Mouse (Mus musculus) E14TG2a.4 (cell line): Measurements from ENCODE around the gene Nnat.
"Not testable (repeated sequence)": the region's sequence is repeated elsewhere in the genome, so short reads cannot be mapped to it uniquely, and the experiment has no call there.

Experiments used
- H3K27me3 ChIP-seq: 2 replicates; pipeline ENCODE4 v1.6.1; 2014; ENCODE audit warnings: low read length, control low read depth; ENCODE audit not compliant: insufficient read depth
- H3K36me3 ChIP-seq: 2 replicates; pipeline ENCODE4 v1.6.1; 2014; ENCODE audit warnings: low read length, control low read depth; ENCODE audit not compliant: insufficient read depth
- H3K4me1 ChIP-seq: replicated peaks from 2 replicates; pipeline ENCODE4 v1.6.1; 2014; ENCODE audit warnings: low read depth, low read length, control low read depth
- H3K4me3 ChIP-seq: replicated peaks from 2 replicates; pipeline ENCODE4 v1.5.1; 2014; ENCODE audit warnings: mild to moderate bottlenecking, low read length
- H3K9me3 ChIP-seq: 2 replicates; pipeline ENCODE4 v1.6.1; 2014; ENCODE audit warnings: low read length, control low read depth
- CTCF ChIP-seq: conservative IDR thresholded peaks from 2 replicates; pipeline ENCODE4 v1.5.1; 2014; ENCODE audit warnings: low read length
- NANOG ChIP-seq: IDR thresholded peaks from 2 replicates; pipeline ENCODE4 v1.6.1; 2014; ENCODE audit warnings: borderline replicate concordance, low read length, mixed read lengths
- POU5F1 ChIP-seq: IDR thresholded peaks from 2 replicates; pipeline ENCODE4 v1.6.1; 2014; ENCODE audit warnings: low read length, borderline replicate concordance

The Nnat gene

GRCm38 (mm10) chr2:157567235-157567961 lies 7.5 kb downstream of the Nnat start:
- H3K4me3 ChIP-seq: peak overlapping the region; percentile 100
- TF ChIP-seq NANOG (no peak), POU5F1 (no peak), CTCF (no peak)
- peaks cover 29% of the 10 kb centered on the region for H3K9me3 ChIP-seq
- H3K4me1 ChIP-seq: peaks cover 47% of the 10 kb centered on the region
- no peaks in the 10 kb centered on the region for H3K27me3 ChIP-seq
- peaks cover 26% of the 10 kb centered on the region for H3K36me3 ChIP-seq

DNA sequence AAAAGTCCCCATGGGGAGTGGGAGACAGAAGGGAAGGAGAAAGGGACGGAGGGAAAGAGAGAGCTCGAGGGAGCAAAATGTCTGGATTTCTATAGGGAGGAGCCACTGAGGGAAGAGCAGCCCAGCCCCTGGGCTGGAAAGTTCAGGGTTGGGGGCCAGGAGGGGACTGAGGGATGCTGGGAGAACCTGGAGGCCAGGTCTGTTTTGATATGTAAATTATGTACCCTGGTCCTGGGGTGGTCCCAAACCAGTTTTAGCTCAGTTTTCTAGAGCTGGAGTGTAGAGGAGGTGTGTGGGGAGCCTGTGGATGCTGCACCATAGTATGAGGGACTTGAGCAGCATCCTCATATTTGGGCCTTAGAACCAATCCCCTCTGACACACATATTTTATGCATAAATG lies 9.0 kb downstream of the Nnat start:
- H3K9me3 ChIP-seq: peaks cover 15% of the 10 kb centered on the region
- H3K27me3 ChIP-seq: 0 out of 2 replicates have a peak, but pooled peaks cover 2% of the 10 kb centered on the region
- H3K36me3 ChIP-seq: peaks cover 12% of the 10 kb centered on the region
- H3K4me3 ChIP-seq: peak overlapping the region; percentile 57
- TF ChIP-seq CTCF (no peak), POU5F1 (no peak), NANOG (no peak)
- H3K4me1 ChIP-seq: peaks cover 47% of the 10 kb centered on the region

GRCm38 (mm10) chr2:157569796-157570485 lies 10.1 kb downstream of the Nnat start:
- no peak overlapping the region for H3K4me3 ChIP-seq
- 0 out of 2 replicates have a peak, but pooled peaks cover 2% of the 10 kb centered on the region for H3K27me3 ChIP-seq
- no peak for TF ChIP-seq POU5F1
- no peak for TF ChIP-seq NANOG
- no peak for TF ChIP-seq CTCF
- peaks cover 53% of the 10 kb centered on the region for H3K4me1 ChIP-seq
- H3K36me3 ChIP-seq: peaks cover under 1% of the 10 kb centered on the region
- peaks cover 4% of the 10 kb centered on the region for H3K9me3 ChIP-seq

GRCm38 (mm10) chr2:157571224-157571832 lies 11.4 kb downstream of the Nnat start, which contains the start of gene Blcap:
TSS of gene Blcap (minus strand) at chr2:157571274.
- H3K27me3 ChIP-seq: 0 out of 2 replicates have a peak, but pooled peaks cover 2% of the 10 kb centered on the region
- H3K9me3 ChIP-seq: peaks cover under 1% of the 10 kb centered on the region; the same call in 1 of the 2 replicates
- H3K4me3 ChIP-seq: no peak within 1 kb of the TSS
- TF ChIP-seq POU5F1 (no peak), CTCF (peak; percentile 87), NANOG (no peak)
- peaks cover 54% of the 10 kb centered on the region for H3K4me1 ChIP-seq
- no peaks in the 10 kb centered on the region for H3K36me3 ChIP-seq

DNA sequence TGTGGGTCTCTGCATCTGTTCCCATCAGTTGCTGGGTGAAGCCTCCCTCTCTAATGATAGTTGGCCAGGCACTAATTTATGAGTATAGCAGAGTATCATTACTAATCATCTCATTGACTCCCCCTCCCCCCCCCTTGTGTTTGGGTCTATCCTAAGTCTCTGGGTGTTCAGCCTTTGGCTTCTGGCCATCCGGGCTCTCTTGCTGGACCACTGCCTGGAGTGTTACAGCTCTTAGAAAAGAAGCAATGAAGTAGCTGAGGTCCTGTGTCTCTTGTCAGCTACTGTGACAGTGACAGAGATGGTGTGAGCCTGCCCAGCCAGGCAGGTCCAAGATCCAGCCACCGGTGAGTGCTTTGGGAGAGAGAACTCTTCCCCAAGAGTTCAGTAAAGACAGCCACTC lies 12.9 kb downstream of the Nnat start:
- TF ChIP-seq NANOG (no peak), POU5F1 (no peak)
- peaks cover 15% of the 10 kb centered on the region for H3K9me3 ChIP-seq
- H3K36me3 ChIP-seq: no peaks in the 10 kb centered on the region
- H3K4me1 ChIP-seq: peaks cover 44% of the 10 kb centered on the region
- H3K4me3 ChIP-seq: no peak overlapping the region
- 0 out of 2 replicates have a peak, but pooled peaks cover 2% of the 10 kb centered on the region for H3K27me3 ChIP-seq

- not testable (repeated sequence) for H3K27me3 ChIP-seq, H3K36me3 ChIP-seq, H3K4me1 ChIP-seq
Observed at GRCm38 (mm10) chr2:157585351-157585750, 25.5 kb downstream of the Nnat start.

DNA sequence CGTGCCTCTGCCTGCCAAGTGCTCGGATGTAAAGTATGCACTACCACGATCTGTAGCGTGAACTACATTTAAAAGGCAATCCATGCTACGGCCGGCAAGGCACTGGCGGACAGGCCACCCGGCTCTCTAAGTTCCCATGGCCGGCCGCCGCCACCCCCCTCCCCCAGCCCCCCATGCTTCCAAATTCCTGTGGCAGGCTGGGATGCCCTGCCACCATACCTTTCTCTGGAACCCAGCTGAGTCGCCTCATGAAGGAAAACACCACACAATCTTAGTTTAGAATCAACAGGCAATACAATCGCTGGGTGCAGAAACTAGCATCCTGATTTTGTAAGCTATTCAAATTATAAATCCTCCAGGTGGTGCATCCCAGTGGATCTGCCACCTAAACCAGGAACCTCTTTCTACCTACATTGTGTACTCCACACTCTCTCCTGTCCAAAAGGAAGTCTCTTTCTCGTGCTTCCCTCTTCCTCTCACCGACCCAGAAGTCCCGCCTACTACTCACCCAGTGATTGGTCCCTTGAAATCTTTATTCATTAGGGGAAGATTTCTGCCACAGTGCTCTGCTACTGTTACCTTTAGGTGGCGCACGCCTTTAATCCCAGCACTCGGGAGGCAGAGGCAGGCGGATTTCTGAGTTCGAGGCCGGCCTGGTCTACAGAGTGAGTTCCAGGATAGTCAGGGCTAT lies 37.1 kb downstream of the Nnat start:
- peaks cover 34% of the 10 kb centered on the region for H3K36me3 ChIP-seq
- peaks cover 29% of the 10 kb centered on the region for H3K4me1 ChIP-seq
- H3K9me3 ChIP-seq: peaks cover 17% of the 10 kb centered on the region
- no peaks in the 10 kb centered on the region for H3K27me3 ChIP-seq
- TF ChIP-seq CTCF (peak; percentile 40), NANOG (no peak)
- peak overlapping the region; percentile 88 for H3K4me3 ChIP-seq

More at GRCm38 (mm10) chr2:157585351-157585750, 25.5 kb downstream of the Nnat start:
- peaks cover 43% of the 10 kb centered on the region for H3K9me3 ChIP-seq
- not testable (repeated sequence) for H3K4me3 ChIP-seq

- TF ChIP-seq POU5F1 (no peak), NANOG (no peak), CTCF (no peak)
- Histone ChIP-seq H3K9me3 (no peaks in the 10 kb centered on the region), H3K27me3 (peaks cover 23% of the 10 kb centered on the region), H3K36me3 (0 out of 2 replicates have a peak, but pooled peaks cover under 1% of the 10 kb centered on the region), H3K4me3 (no peak overlapping the region), H3K4me1 (peaks cover 4% of the 10 kb centered on the region; the same call in 1 of the 2 replicates)
Observed at GRCm38 (mm10) chr2:157601435-157601839, 41.6 kb downstream of the Nnat start.
